Mouse (Mus musculus) ES-Bruce4 (cell line): ENCODE measurements around the gene Sox13. TPM values are rescaled to one million over a fixed set of nuclear protein-coding genes. Genes with fewer than 3 reads are reported as not detected.

ENCODE experiments used
- H3K27ac ChIP-seq: 2 replicates; pipeline ENCODE4 v1.5.1; 2012; ENCODE audit warnings: low read length, inconsistent platforms; ENCODE audit not compliant: insufficient read depth
- H3K27me3 ChIP-seq: 2 replicates; pipeline ENCODE4 v1.6.1; 2012; ENCODE audit warnings: mild to moderate bottlenecking, low read length, inconsistent platforms; ENCODE audit not compliant: control insufficient read depth, poor library complexity, insufficient read depth, severe bottlenecking
- H3K36me3 ChIP-seq: 2 replicates; pipeline ENCODE4 v1.6.1; 2012; ENCODE audit warnings: inconsistent platforms, mild to moderate bottlenecking, low read length, moderate library complexity; ENCODE audit not compliant: control insufficient read depth, poor library complexity, insufficient read depth, severe bottlenecking
- H3K4me1 ChIP-seq: one replicate; pipeline ENCODE4 v1.8.1; 2011; ENCODE audit warnings: low read length; ENCODE audit not compliant: control insufficient read depth, insufficient read depth
- H3K4me3 ChIP-seq: 2 replicates; pipeline ENCODE4 v1.5.1; 2011; ENCODE audit warnings: low read depth, mild to moderate bottlenecking, low read length
- H3K9ac ChIP-seq: 2 replicates; pipeline ENCODE4 v1.6.1; 2012; ENCODE audit warnings: low read depth, mild to moderate bottlenecking, inconsistent platforms; ENCODE audit not compliant: poor library complexity, severe bottlenecking
- H3K9me3 ChIP-seq: replicated peaks from 2 replicates; pipeline ENCODE4 v1.6.1; 2012; ENCODE audit warnings: mild to moderate bottlenecking, low read length, inconsistent platforms; ENCODE audit not compliant: control insufficient read depth, poor library complexity, insufficient read depth, severe bottlenecking
- CTCF ChIP-seq: IDR thresholded peaks from one replicate; pipeline ENCODE4 v1.8.1; 2011; ENCODE audit warnings: low read depth, low read length
- EP300 ChIP-seq: IDR thresholded peaks from 2 replicates; pipeline ENCODE4 v1.6.1; 2011; ENCODE audit warnings: low read depth, low read length; ENCODE audit not compliant: insufficient read depth
- POLR2A ChIP-seq: IDR thresholded peaks from one replicate; pipeline ENCODE4 v1.8.1; 2011; ENCODE audit warnings: low read length; ENCODE audit not compliant: insufficient read depth
- polyA plus RNA-seq: library from polyadenylated mRNA; stranded (reverse); fragments of >200 nt; gene quantifications from 2 replicates; pipeline ENCODE4 v1.2.4, GENCODE M21; 2011; ENCODE audit warnings: low read depth; ENCODE audit not compliant: missing spikeins, insufficient read depth, insufficient read length

Sox13 gene
- polyA plus RNA-seq, 1 experiment, result 22.8 TPM

- Histone ChIP-seq H3K9ac (no peak overlapping the region), H3K36me3 (no peaks in the 10 kb centered on the region), H3K27ac (no peak overlapping the region), H3K27me3 (no peaks in the 10 kb centered on the region), H3K4me3 (no peak overlapping the region), H3K9me3 (no peaks in the 10 kb centered on the region), H3K4me1 (peaks cover 5% of the 10 kb centered on the region)
- TF ChIP-seq POLR2A, result no peak
These were observed 27.8 kb upstream of the Sox13 start for GRCm38 (mm10) chr1:133451869-133452563.

GRCm38 (mm10) chr1:133451025-133451424 lies 26.8 kb upstream of the Sox13 start:
- H3K9ac ChIP-seq, result no peak overlapping the region
- H3K9me3 ChIP-seq, result no peaks in the 10 kb centered on the region
- H3K27ac ChIP-seq, result no peak overlapping the region
- no peaks in the 10 kb centered on the region for H3K27me3 ChIP-seq
- peaks cover 5% of the 10 kb centered on the region for H3K4me1 ChIP-seq
- H3K36me3 ChIP-seq, result no peaks in the 10 kb centered on the region
- TF ChIP-seq CTCF, result no peak
- no peak for TF ChIP-seq POLR2A
- TF ChIP-seq EP300, result no peak
- H3K4me3 ChIP-seq, result no peak overlapping the region

DNA sequence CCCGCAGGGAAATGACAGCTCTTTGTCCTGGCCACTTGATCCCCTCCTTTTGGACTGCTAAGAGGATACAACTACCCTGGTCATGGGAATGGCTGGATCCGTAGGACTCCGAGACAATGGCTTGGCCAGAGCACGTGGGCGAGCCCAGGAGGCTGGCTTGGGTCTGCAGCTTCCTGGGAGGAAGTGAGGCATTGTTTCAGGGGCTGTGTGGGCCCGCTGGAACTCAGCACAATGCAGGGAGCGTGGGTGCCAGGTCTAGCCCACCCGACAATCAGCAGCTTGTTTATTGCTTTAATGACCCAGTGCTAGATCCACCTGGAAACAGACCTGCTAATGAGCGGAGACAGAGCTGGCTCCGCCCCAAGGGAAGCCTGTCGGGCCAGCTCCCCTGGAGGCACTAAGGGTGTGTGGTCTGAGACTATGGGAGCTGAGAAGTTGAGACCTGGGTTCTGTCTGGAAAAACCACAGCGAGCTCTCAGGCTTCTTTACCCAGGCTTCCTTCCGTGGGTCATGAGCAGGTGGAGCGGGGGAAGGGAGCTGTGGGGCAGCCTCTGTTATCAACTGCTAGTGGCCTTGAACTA lies 24.3 kb upstream of the Sox13 start:
- Histone ChIP-seq H3K4me3 (peak overlapping the region; percentile 28; the same call in 1 of the 2 replicates), H3K36me3 (no peaks in the 10 kb centered on the region), H3K9me3 (no peaks in the 10 kb centered on the region), H3K9ac (0 out of 2 replicates have a peak overlapping the region, but pooled peaks have one; percentile 0), H3K4me1 (peaks cover 5% of the 10 kb centered on the region), H3K27me3 (no peaks in the 10 kb centered on the region), H3K27ac (no peak overlapping the region)
- TF ChIP-seq CTCF (no peak), EP300 (peak; percentile 11; the same call in 1 of the 2 replicates), POLR2A (no peak)

- no peaks in the 10 kb centered on the region for H3K9me3 ChIP-seq
- peaks cover 4% of the 10 kb centered on the region for H3K4me1 ChIP-seq
- no peaks in the 10 kb centered on the region for H3K36me3 ChIP-seq
- H3K27me3 ChIP-seq, result no peaks in the 10 kb centered on the region
- TF ChIP-seq EP300, result no peak
- no peak for TF ChIP-seq POLR2A
- H3K9ac ChIP-seq, result no peak overlapping the region
- H3K27ac ChIP-seq, result no peak overlapping the region
- no peak overlapping the region for H3K4me3 ChIP-seq
These were observed 22.1 kb upstream of the Sox13 start for GRCm38 (mm10) chr1:133446291-133446690.

DNA sequence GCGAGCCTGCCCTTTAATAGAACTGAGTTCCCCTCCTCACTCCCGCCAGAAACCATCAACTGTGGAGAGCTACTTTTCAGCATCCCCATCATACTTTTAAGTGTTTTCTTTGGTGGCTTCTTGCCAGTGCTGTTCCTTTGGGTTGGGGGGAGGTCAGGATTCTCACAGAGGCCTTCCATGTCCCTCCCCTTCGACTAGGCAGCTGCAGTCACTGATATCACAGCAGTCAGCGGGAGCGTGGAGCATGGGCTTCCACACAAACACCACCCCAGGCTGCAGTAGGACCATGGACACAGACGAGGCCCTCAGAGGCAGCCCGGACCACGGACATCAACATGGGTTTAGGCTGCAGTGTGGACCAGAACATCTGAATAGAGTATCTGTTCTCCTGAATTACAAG lies 20.1 kb upstream of the Sox13 start:
- Histone ChIP-seq H3K9ac (no peak overlapping the region), H3K27me3 (no peaks in the 10 kb centered on the region), H3K4me1 (peaks cover 4% of the 10 kb centered on the region), H3K36me3 (no peaks in the 10 kb centered on the region), H3K4me3 (no peak overlapping the region), H3K27ac (no peak overlapping the region), H3K9me3 (no peaks in the 10 kb centered on the region)
- no peak for TF ChIP-seq CTCF
- no peak for TF ChIP-seq POLR2A
- no peak for TF ChIP-seq EP300

DNA sequence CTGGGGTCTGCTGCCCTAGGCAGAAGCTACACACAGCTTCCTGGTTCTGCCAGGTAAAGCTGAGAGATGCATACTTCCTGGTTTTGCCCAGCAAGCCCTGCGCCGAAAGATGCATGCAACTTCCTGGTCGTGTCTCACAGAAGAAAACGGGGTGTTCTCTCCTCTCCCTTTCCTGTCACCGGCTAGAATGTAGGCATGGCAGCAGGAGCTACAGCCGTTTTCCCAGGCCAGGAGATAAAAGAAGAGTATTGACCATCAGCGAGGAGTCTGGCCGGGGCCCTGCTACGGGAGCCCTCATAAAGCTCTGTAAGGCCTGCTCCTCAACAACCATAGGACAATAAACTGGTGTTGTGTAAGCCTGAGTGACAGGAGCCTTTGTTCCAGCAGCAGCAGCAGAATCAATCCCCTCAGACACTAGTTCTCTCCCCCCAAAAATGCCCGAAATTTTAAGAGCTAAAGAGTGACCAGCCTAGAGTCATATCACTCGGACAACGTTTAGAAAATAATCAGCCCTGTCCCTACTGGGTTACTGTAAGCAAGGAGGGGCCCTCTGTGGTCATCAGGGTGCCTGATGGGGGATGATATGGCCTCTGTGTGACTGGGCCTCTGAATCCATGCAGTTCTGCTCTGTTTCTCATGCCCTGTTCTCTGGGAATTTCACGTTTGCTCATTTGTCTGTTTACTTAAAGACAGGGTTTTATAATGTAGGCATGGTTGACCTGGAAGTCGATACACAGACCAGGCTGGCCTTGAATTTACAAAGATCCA lies 13.9 kb upstream of the Sox13 start:
- H3K9me3 ChIP-seq, result no peaks in the 10 kb centered on the region
- H3K27me3 ChIP-seq, result no peaks in the 10 kb centered on the region
- no peak for TF ChIP-seq POLR2A
- no peak for TF ChIP-seq CTCF
- no peak for TF ChIP-seq EP300
- no peak overlapping the region for H3K4me3 ChIP-seq
- H3K36me3 ChIP-seq, result no peaks in the 10 kb centered on the region
- peaks cover 10% of the 10 kb centered on the region for H3K4me1 ChIP-seq
- H3K27ac ChIP-seq, result no peak overlapping the region
- no peak overlapping the region for H3K9ac ChIP-seq
